Mouse (Mus musculus): ENCODE measurements at regions not wholly inside any gene's neighbourhood (a gene's known extent, or its start where the extent isn't known, plus 50 kb on each side); places are given as distances from the start of the nearest gene placed in this dataset.

GRCm38 (mm10) chr3:134629166-134630134 is 199.4 kb upstream of the Tacr3 start:
- peak; percentile 77 for TF ChIP-seq CTCF (IDR thresholded peaks at IDR 0.05)
- TF ChIP-seq EP300 (IDR thresholded peaks at IDR 0.05) = no peak
